Mouse (Mus musculus) ovary, adult 18-20 months (tissue): ENCODE measurements around the gene Slc16a4.
A peak's percentile ranks its signal among the peaks of the same experiment; 100 is the strongest.
"Not testable (repeated sequence)": the region's sequence is repeated elsewhere in the genome, so short reads cannot be mapped to it uniquely, and the experiment has no call there.

ENCODE experiments used
- DNase-seq: peaks from one replicate; pipeline ENCODE4 v3.0.0; 2022; ENCODE audit warnings: low spot score, mixed read lengths

Slc16a4 gene

GRCm38 (mm10) chr3:107295672-107296360, 4.8 kb downstream of the Slc16a4 start:
- no peak for DNase-seq

GRCm38 (mm10) chr3:107296917-107297316, 5.9 kb downstream of the Slc16a4 start:
- not testable (repeated sequence) for DNase-seq

- no peak for DNase-seq
Measured at GRCm38 (mm10) chr3:107317338-107317737, 26.3 kb downstream of the Slc16a4 start.

- no peak for DNase-seq
Measured at GRCm38 (mm10) chr3:107321141-107321540, 30.1 kb downstream of the Slc16a4 start.

- no peak for DNase-seq
Measured at GRCm38 (mm10) chr3:107321776-107322175, 30.7 kb downstream of the Slc16a4 start.

GRCm38 (mm10) chr3:107326442-107326841, 35.4 kb downstream of the Slc16a4 start:
- DNase-seq, result no peak

GRCm38 (mm10) chr3:107330503-107331424, 39.7 kb downstream of the Slc16a4 start:
- DNase-seq, result no peak

- no peak for DNase-seq
Measured at GRCm38 (mm10) chr3:107331746-107332126, 40.7 kb downstream of the Slc16a4 start.

GRCm38 (mm10) chr3:107332127-107332959, 41.3 kb downstream of the Slc16a4 start:
- peak; percentile 38 for DNase-seq

GRCm38 (mm10) chr3:107332960-107333380, 41.9 kb downstream of the Slc16a4 start:
- peak; percentile 97 for DNase-seq

GRCm38 (mm10) chr3:107333381-107334201, 42.6 kb downstream of the Slc16a4 start, which contains the start of gene Rbm15:
TSS of gene Rbm15 (minus strand) at chr3:107333673.
- DNase-seq, result peak; percentile 94

- DNase-seq, result no peak
Measured at GRCm38 (mm10) chr3:107334202-107334934, 43.3 kb downstream of the Slc16a4 start.

- DNase-seq, result no peak
Measured at GRCm38 (mm10) chr3:107343971-107344370, 52.9 kb downstream of the Slc16a4 start.

- DNase-seq, result no peak
Measured at GRCm38 (mm10) chr3:107345033-107345725, 54.1 kb downstream of the Slc16a4 start.

GRCm38 (mm10) chr3:107349006-107349405, 58.0 kb downstream of the Slc16a4 start:
- no peak for DNase-seq

- no peak for DNase-seq
Measured at GRCm38 (mm10) chr3:107351706-107352105, 60.7 kb downstream of the Slc16a4 start.

GRCm38 (mm10) chr3:107355618-107356260, 64.7 kb downstream of the Slc16a4 start:
- DNase-seq, result no peak

GRCm38 (mm10) chr3:107356964-107357441, 66.0 kb downstream of the Slc16a4 start:
- DNase-seq, result peak; percentile 63

GRCm38 (mm10) chr3:107357700-107358234, 66.7 kb downstream of the Slc16a4 start:
- DNase-seq, result no peak
